Mouse (Mus musculus): ENCODE data around the gene Tbc1d16. TPM values are rescaled to one million over a fixed set of nuclear protein-coding genes. Genes with fewer than 3 reads are reported as not detected.
"Not testable (repeated sequence)": the region's sequence is repeated elsewhere in the genome, so short reads cannot be mapped to it uniquely, and the experiment has no call there.

Gene Tbc1d16
- polyA plus RNA-seq, 1 experiment from 2014 or later: 15.0 TPM

- not testable (repeated sequence) for H3K4me3 ChIP-seq (replicated peaks); ATAC-seq (replicated peaks; ENCODE audit: low FRiP score); H3K27me3 ChIP-seq; H3K9ac ChIP-seq; H3K4me2 ChIP-seq; H3K36me3 ChIP-seq; H3K9me3 ChIP-seq (replicated peaks)
- peak overlapping the region; percentile 58 for H3K27ac ChIP-seq
- 36% methylated on average over 5 of the region's 5 CpGs for WGBS
- H3K4me1 ChIP-seq: peaks cover 59% of the 10 kb centered on the region
These were observed 28.3 kb upstream of the Tbc1d16 start for GRCm38 (mm10) chr11:119256557-119256956.

- peaks cover 58% of the 10 kb centered on the region for H3K4me1 ChIP-seq
- 0 out of 2 replicates have a peak overlapping the region, but pooled peaks have one; percentile 27 for H3K27ac ChIP-seq
- H3K9me3 ChIP-seq (replicated peaks): no peaks in the 10 kb centered on the region
- 3% methylated on average over 22 of the region's 22 CpGs for WGBS
- peak overlapping the region; percentile 55 for H3K4me2 ChIP-seq
- ATAC-seq (replicated peaks; ENCODE audit: low FRiP score): no peak; the same call in 1 of the 2 replicates
- H3K4me3 ChIP-seq (replicated peaks): peak overlapping the region; percentile 23; the same call in 1 of the 2 replicates
- H3K9ac ChIP-seq: peak overlapping the region; percentile 36
- H3K27me3 ChIP-seq: peaks cover 12% of the 10 kb centered on the region
- no peaks in the 10 kb centered on the region for H3K36me3 ChIP-seq
These were observed 24.7 kb upstream of the Tbc1d16 start for GRCm38 (mm10) chr11:119252854-119253541.

- Histone ChIP-seq H3K27ac (no peak overlapping the region), H3K27me3 (peaks cover 12% of the 10 kb centered on the region), H3K4me1 (peaks cover 40% of the 10 kb centered on the region), H3K4me3 (replicated peaks) (no peak overlapping the region), H3K9me3 (replicated peaks) (no peaks in the 10 kb centered on the region), H3K9ac (no peak overlapping the region), H3K4me2 (no peak overlapping the region), H3K36me3 (no peaks in the 10 kb centered on the region)
- no peak for ATAC-seq (replicated peaks; ENCODE audit: low FRiP score)
- 36% methylated on average over 17 of the region's 17 CpGs for WGBS
These were observed 22.7 kb upstream of the Tbc1d16 start for GRCm38 (mm10) chr11:119250998-119251397.

- 0 out of 2 replicates have a peak overlapping the region, but pooled peaks have one; percentile 38 for H3K27ac ChIP-seq
- peak; percentile 80 for ATAC-seq (replicated peaks; ENCODE audit: low FRiP score)
- no peak overlapping the region for H3K4me3 ChIP-seq (replicated peaks)
- H3K27me3 ChIP-seq: peaks cover 12% of the 10 kb centered on the region
- whole genome bisulfite sequencing: 14% methylated on average over 6 of the region's 6 CpGs
- H3K9ac ChIP-seq: no peak overlapping the region
- H3K36me3 ChIP-seq: no peaks in the 10 kb centered on the region
- no peak overlapping the region for H3K4me2 ChIP-seq
- no peaks in the 10 kb centered on the region for H3K9me3 ChIP-seq (replicated peaks)
- H3K4me1 ChIP-seq: peaks cover 36% of the 10 kb centered on the region
These were observed 20.7 kb upstream of the Tbc1d16 start for GRCm38 (mm10) chr11:119249011-119249410.

GRCm38 (mm10) chr11:119245543-119245942 is 17.2 kb upstream of the Tbc1d16 start:
- WGBS: 91% methylated on average over 6 of the region's 6 CpGs

GRCm38 (mm10) chr11:119239480-119239879 is 11.2 kb upstream of the Tbc1d16 start:
- Histone ChIP-seq H3K27ac (peak overlapping the region; percentile 45; the same call in 1 of the 2 replicates), H3K9ac (no peak overlapping the region), H3K36me3 (no peaks in the 10 kb centered on the region), H3K4me1 (peaks cover 30% of the 10 kb centered on the region), H3K4me3 (replicated peaks) (no peak overlapping the region), H3K9me3 (replicated peaks) (no peaks in the 10 kb centered on the region), H3K4me2 (0 out of 2 replicates have a peak overlapping the region, but pooled peaks have one; percentile 67), H3K27me3 (no peaks in the 10 kb centered on the region)
- no peak for ATAC-seq (replicated peaks; ENCODE audit: low FRiP score)
- 68% methylated on average over 12 of the region's 12 CpGs for WGBS

More at GRCm38 (mm10) chr11:119245543-119245942, 17.2 kb upstream of the Tbc1d16 start:
- not testable (repeated sequence) for H3K4me1 ChIP-seq; H3K9ac ChIP-seq; H3K9me3 ChIP-seq (replicated peaks); H3K36me3 ChIP-seq; H3K4me3 ChIP-seq (replicated peaks); H3K4me2 ChIP-seq; H3K27me3 ChIP-seq; H3K27ac ChIP-seq; ATAC-seq (replicated peaks; ENCODE audit: low FRiP score)

GRCm38 (mm10) chr11:119238305-119238721 is 10.0 kb upstream of the Tbc1d16 start:
- Histone ChIP-seq H3K4me3 (replicated peaks) (peak overlapping the region; percentile 38), H3K9ac (0 out of 2 replicates have a peak overlapping the region, but pooled peaks have one; percentile 35), H3K4me1 (peaks cover 30% of the 10 kb centered on the region), H3K36me3 (no peaks in the 10 kb centered on the region), H3K4me2 (peak overlapping the region; percentile 67), H3K27me3 (no peaks in the 10 kb centered on the region), H3K27ac (no peak overlapping the region), H3K9me3 (replicated peaks) (no peaks in the 10 kb centered on the region)
- 14% methylated on average over 11 of the region's 11 CpGs for WGBS
- ATAC-seq (replicated peaks; ENCODE audit: low FRiP score): peak; percentile 71

GRCm38 (mm10) chr11:119237568-119238304 is 9.4 kb upstream of the Tbc1d16 start:
- peak; percentile 61; the same call in 1 of the 2 replicates for ATAC-seq (replicated peaks; ENCODE audit: low FRiP score)
- Histone ChIP-seq H3K9me3 (replicated peaks) (no peaks in the 10 kb centered on the region), H3K4me1 (peaks cover 30% of the 10 kb centered on the region), H3K27me3 (no peaks in the 10 kb centered on the region), H3K4me2 (peak overlapping the region; percentile 67), H3K27ac (0 out of 2 replicates have a peak overlapping the region, but pooled peaks have one; percentile 60), H3K9ac (0 out of 2 replicates have a peak overlapping the region, but pooled peaks have one; percentile 36), H3K4me3 (replicated peaks) (peak overlapping the region; percentile 38), H3K36me3 (no peaks in the 10 kb centered on the region)
- WGBS: 32% methylated on average over 20 of the region's 20 CpGs

- Histone ChIP-seq H3K36me3 (no peaks in the 10 kb centered on the region), H3K4me2 (no peak overlapping the region), H3K27me3 (no peaks in the 10 kb centered on the region), H3K27ac (no peak overlapping the region), H3K9ac (no peak overlapping the region), H3K9me3 (replicated peaks) (no peaks in the 10 kb centered on the region), H3K4me1 (peaks cover 30% of the 10 kb centered on the region), H3K4me3 (replicated peaks) (no peak overlapping the region)
- 50% methylated on average over 3 of the region's 3 CpGs for WGBS
- ATAC-seq (replicated peaks; ENCODE audit: low FRiP score): no peak
These were observed 8.7 kb upstream of the Tbc1d16 start for GRCm38 (mm10) chr11:119237007-119237406.

GRCm38 (mm10) chr11:119236354-119236753 is 8.1 kb upstream of the Tbc1d16 start:
- WGBS: 43% methylated on average over 8 of the region's 8 CpGs

GRCm38 (mm10) chr11:119235596-119235995 is 7.3 kb upstream of the Tbc1d16 start:
- Histone ChIP-seq H3K4me3 (replicated peaks) (no peak overlapping the region), H3K9ac (no peak overlapping the region), H3K4me1 (peaks cover 30% of the 10 kb centered on the region), H3K27ac (no peak overlapping the region), H3K9me3 (replicated peaks) (no peaks in the 10 kb centered on the region), H3K4me2 (no peak overlapping the region), H3K36me3 (no peaks in the 10 kb centered on the region), H3K27me3 (no peaks in the 10 kb centered on the region)
- no peak for ATAC-seq (replicated peaks; ENCODE audit: low FRiP score)
- WGBS: 84% methylated on average over 4 of the region's 4 CpGs

More at GRCm38 (mm10) chr11:119236354-119236753, 8.1 kb upstream of the Tbc1d16 start:
- Histone ChIP-seq H3K9me3 (replicated peaks) (no peaks in the 10 kb centered on the region), H3K9ac (no peak overlapping the region), H3K27me3 (no peaks in the 10 kb centered on the region), H3K27ac (no peak overlapping the region), H3K36me3 (no peaks in the 10 kb centered on the region), H3K4me1 (peaks cover 30% of the 10 kb centered on the region), H3K4me2 (no peak overlapping the region), H3K4me3 (replicated peaks) (no peak overlapping the region)
- ATAC-seq (replicated peaks; ENCODE audit: low FRiP score): no peak

- no peak overlapping the region for H3K4me3 ChIP-seq (replicated peaks)
- WGBS: 97% methylated on average over 10 of the region's 10 CpGs
- H3K4me2 ChIP-seq: no peak overlapping the region
- no peak overlapping the region for H3K9ac ChIP-seq
- H3K36me3 ChIP-seq: no peaks in the 10 kb centered on the region
- peaks cover 3% of the 10 kb centered on the region; the same call in 1 of the 2 replicates for H3K27me3 ChIP-seq
- peaks cover 30% of the 10 kb centered on the region for H3K4me1 ChIP-seq
- no peak overlapping the region for H3K27ac ChIP-seq
- no peak for ATAC-seq (replicated peaks; ENCODE audit: low FRiP score)
- H3K9me3 ChIP-seq (replicated peaks): no peaks in the 10 kb centered on the region
These were observed 6.5 kb upstream of the Tbc1d16 start for GRCm38 (mm10) chr11:119234770-119235169.

Measured in kidney, embryonic 15.5 days (tissue).